Mouse (Mus musculus) embryonic facial prominence, embryonic 14.5 days (tissue): ENCODE measurements around the gene Slc17a5. TPM values are rescaled to one million over a fixed set of nuclear protein-coding genes. Genes with fewer than 3 reads are reported as not detected.
A peak's percentile ranks its signal among the peaks of the same experiment; 100 is the strongest.
"Not testable (repeated sequence)": the region's sequence is repeated elsewhere in the genome, so short reads cannot be mapped to it uniquely, and the experiment has no call there.

Experiments
- ATAC-seq: fragments of 200-750 bp; cut with Nextera tagmentation; 2 replicates; pipeline ENCODE4 v1.8.0; 2017; ENCODE audit warnings: low read depth, moderate number of reproducible peaks, moderate TSS enrichment
- DNase-seq: peaks from one replicate; pipeline ENCODE4 v3.0.0-alpha.2; 2015; ENCODE audit warnings: low spot score
- H3K27ac ChIP-seq: fragments of 300-500 bp; sonication (generic); replicated peaks from 2 replicates; pipeline ENCODE4 v1.5.1; 2014; ENCODE audit warnings: low read depth, mild to moderate bottlenecking, low read length, moderate library complexity
- H3K27me3 ChIP-seq: fragments of 300-500 bp; sonication (generic); replicated peaks from 2 replicates; pipeline ENCODE4 v1.6.1; 2014; ENCODE audit warnings: low read length; ENCODE audit not compliant: control insufficient read depth, insufficient read depth
- H3K36me3 ChIP-seq: fragments of 300-500 bp; sonication (generic); 2 replicates; pipeline ENCODE4 v1.6.1; 2014; ENCODE audit warnings: low read length, mixed read lengths; ENCODE audit not compliant: control insufficient read depth, insufficient read depth
- H3K4me1 ChIP-seq: fragments of 300-500 bp; sonication (generic); 2 replicates; pipeline ENCODE4 v1.6.1; 2014; ENCODE audit warnings: antibody characterized with exemption, low read length; ENCODE audit not compliant: control insufficient read depth, insufficient read depth
- H3K4me2 ChIP-seq: fragments of 300-500 bp; sonication (generic); 2 replicates; pipeline ENCODE4 v1.6.1; 2014; ENCODE audit warnings: low read depth, mild to moderate bottlenecking, low read length, moderate library complexity, mixed read lengths
- H3K4me3 ChIP-seq: fragments of 300-500 bp; sonication (generic); 2 replicates; pipeline ENCODE4 v1.5.1; 2014; ENCODE audit warnings: low read depth, mild to moderate bottlenecking, low read length
- H3K9ac ChIP-seq: fragments of 300-500 bp; sonication (generic); 2 replicates; pipeline ENCODE4 v1.6.1; 2014; ENCODE audit warnings: low read depth, mild to moderate bottlenecking, low read length, moderate library complexity, mixed read lengths
- H3K9me3 ChIP-seq: fragments of 300-500 bp; sonication (generic); 2 replicates; pipeline ENCODE4 v1.6.1; 2016; ENCODE audit warnings: low read length; ENCODE audit not compliant: control insufficient read depth
- WGBS: fragments of 180-500 bp; shearing (Covaris S2); extraction: QIAGEN DNeasy Blood & Tissue Kit; methylation state at CpG from one replicate; pipeline ENCODE4 v1.1.7; 2014; 5-methylcytosine and 5-hydroxymethylcytosine counted together
- polyA plus RNA-seq: library from polyadenylated mRNA; unstranded; fragments of >200 nt; fragmentation: Nextera tagmentation; extraction: Ambion mirVana; gene quantifications from 2 replicates; pipeline ENCODE4 v1.2.1, GENCODE M21; 2014

Slc17a5 gene
- polyA plus RNA-seq, 1 experiment from 2014 or later: 13.1 TPM

DNA sequence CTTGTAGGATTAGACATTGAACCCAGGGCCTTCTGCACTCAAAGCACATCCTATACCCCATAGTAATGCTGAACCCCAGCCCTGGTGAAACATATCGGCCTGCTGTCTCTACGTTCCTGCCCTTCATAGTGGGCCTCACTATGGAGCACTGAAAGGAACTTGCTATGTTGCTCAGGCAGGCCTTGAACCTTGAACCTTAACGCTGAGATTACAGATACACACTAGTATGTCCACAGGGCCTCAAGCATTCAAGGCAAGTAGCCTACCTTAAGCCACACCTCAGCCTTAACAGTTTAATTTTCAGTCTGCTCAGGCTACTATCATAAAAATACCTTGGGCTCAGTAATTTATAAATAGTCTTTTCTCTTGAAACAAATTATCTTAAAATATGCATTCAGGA lies 95.6 kb downstream of the Slc17a5 start:
- Histone ChIP-seq H3K27me3 (no peaks in the 10 kb centered on the region), H3K9me3 (no peaks in the 10 kb centered on the region), H3K4me1 (no peaks in the 10 kb centered on the region), H3K4me3 (no peak overlapping the region), H3K4me2 (no peak overlapping the region), H3K36me3 (no peaks in the 10 kb centered on the region), H3K9ac (no peak overlapping the region), H3K27ac (no peak overlapping the region)
- ATAC-seq (no peak), DNase-seq (no peak)
- WGBS: 79% methylated on average over 3 of the region's 3 CpGs

DNA sequence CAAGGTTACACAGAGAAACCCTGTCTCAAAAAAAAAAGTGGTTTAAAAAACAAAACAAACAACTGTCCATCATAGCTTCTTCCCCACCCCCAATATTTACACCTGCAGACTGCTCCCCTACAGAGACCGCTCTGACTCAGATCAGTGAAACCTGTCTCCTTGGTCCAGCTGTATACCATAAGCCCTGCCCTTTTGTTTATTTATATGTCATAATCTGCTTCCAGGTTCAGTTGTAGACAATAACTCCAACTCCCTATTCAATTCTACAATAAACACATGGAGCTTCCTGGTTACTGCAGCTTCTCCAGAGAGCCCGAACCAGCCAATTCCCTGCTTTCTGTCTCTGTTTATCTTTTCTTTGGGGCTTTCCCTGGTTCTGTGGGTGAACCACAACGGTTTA lies 96.7 kb downstream of the Slc17a5 start:
- Histone ChIP-seq H3K36me3 (no peaks in the 10 kb centered on the region), H3K4me2 (no peak overlapping the region), H3K9me3 (no peaks in the 10 kb centered on the region), H3K4me1 (no peaks in the 10 kb centered on the region), H3K27me3 (no peaks in the 10 kb centered on the region), H3K4me3 (no peak overlapping the region), H3K9ac (no peak overlapping the region), H3K27ac (no peak overlapping the region)
- DNase-seq (no peak), ATAC-seq (no peak)
- 70% methylated on average over 3 of the region's 3 CpGs for WGBS

DNA sequence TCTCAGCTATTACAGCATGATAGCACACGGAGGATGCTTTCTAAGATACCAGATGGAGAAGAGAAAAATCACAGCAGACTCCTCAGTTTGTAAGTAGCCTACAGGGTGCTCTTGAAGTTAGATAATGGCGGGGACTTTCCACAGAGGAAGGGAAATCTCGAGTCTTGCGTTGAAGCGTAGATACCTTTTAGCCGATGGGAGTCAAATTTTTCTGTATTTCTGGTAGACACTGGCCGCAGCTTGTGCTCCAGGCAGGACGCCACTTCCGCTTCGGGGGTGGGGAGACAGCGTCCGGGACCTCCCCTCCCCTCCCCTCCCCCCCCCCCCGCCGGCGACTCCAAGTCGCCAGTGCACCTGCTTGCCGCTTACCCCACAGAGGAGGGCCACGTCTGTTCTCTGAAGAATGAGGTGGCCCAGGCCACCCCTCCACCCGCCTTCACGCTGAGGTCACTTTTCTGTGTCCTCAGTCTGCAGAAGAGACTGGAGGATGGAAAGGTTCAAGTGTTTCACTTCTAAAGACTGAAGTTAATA lies 98.9 kb downstream of the Slc17a5 start, which contains the start of gene Eef1a1:
Gene Eef1a1 (minus strand): TSS at position 262 of the 531 bp plus-strand sequence.
- H3K27ac ChIP-seq: peak within 1 kb of the TSS; percentile 46
- H3K4me2 ChIP-seq: peak within 1 kb of the TSS; percentile 75
- WGBS: 2% methylated on average over 15 of the region's 20 CpGs
- DNase-seq (peak; percentile 72), ATAC-seq (peak; percentile 72)
- no peaks in the 10 kb centered on the region for H3K27me3 ChIP-seq
- H3K4me1 ChIP-seq: no peaks in the 10 kb centered on the region
- peak within 1 kb of the TSS; percentile 65 for H3K9ac ChIP-seq
- H3K4me3 ChIP-seq: peak within 1 kb of the TSS; percentile 43
- H3K36me3 ChIP-seq: no peaks in the 10 kb centered on the region
- H3K9me3 ChIP-seq: no peaks in the 10 kb centered on the region

DNA sequence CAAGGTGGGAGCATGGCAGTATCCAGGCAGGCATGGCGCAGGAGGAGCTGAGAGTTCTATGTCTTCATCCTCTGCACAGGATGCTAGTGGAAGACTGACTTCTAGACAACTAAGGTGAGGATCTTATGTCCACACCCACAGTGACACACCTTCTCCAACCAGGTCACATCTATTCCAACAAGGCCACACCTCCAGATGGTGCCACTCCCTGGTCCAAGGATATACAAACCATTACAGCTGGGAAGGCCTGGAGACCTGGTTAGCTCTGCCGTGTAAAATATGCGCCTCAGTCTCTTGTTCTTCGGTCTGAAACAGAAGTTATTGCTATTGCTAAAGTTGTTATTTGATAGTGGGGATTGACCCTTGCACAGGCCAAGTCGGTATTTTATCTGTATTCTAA lies 99.8 kb downstream of the Slc17a5 start:
- 95% methylated on average over 5 of the region's 5 CpGs for WGBS
- H3K4me2 ChIP-seq, H3K36me3 ChIP-seq, H3K4me1 ChIP-seq, ATAC-seq, DNase-seq, H3K9ac ChIP-seq, H3K4me3 ChIP-seq, H3K27ac ChIP-seq, H3K9me3 ChIP-seq, H3K27me3 ChIP-seq: not testable (repeated sequence)

Other genes starting within 250 kb of the Slc17a5 start
- gene Gsta2, start 232.3 kb downstream of the Slc17a5 start, polyA plus RNA-seq: 4.9 and 5.5 TPM in 2 replicates
- 0.37 TPM in 1 of 2 replicates, not detected in the other for gene Dppa5a, start 219.9 kb downstream of the Slc17a5 start, polyA plus RNA-seq
- gene Ooep, start 209.3 kb downstream of the Slc17a5 start, polyA plus RNA-seq: 3.1 and 3.7 TPM in 2 replicates
- gene Ddx43, start 192.3 kb downstream of the Slc17a5 start, polyA plus RNA-seq: 0.30 and 0.32 TPM in 2 replicates
- 2.8 TPM in 2 replicates for gene Cgas, start 144.8 kb downstream of the Slc17a5 start, polyA plus RNA-seq
- gene Mto1, start 139.8 kb downstream of the Slc17a5 start, polyA plus RNA-seq: 21.4 and 22.1 TPM in 2 replicates
- 0.71 TPM in 1 of 2 replicates, not detected in the other for gene Gm17324, start 139.3 kb downstream of the Slc17a5 start, polyA plus RNA-seq
- 5,674 and 6,022 TPM in 2 replicates for gene Eef1a1, start 98.9 kb downstream of the Slc17a5 start, polyA plus RNA-seq
- gene Cd109, start 27.5 kb upstream of the Slc17a5 start, polyA plus RNA-seq: 18.6 and 20.3 TPM in 2 replicates